Mouse (Mus musculus) layer of hippocampus, postnatal 14 days (tissue): ENCODE data around the gene Fam208b. TPM values are rescaled to one million over a fixed set of nuclear protein-coding genes. Genes with fewer than 3 reads are reported as not detected.
"Not testable (repeated sequence)": the region's sequence is repeated elsewhere in the genome, so short reads cannot be mapped to it uniquely, and the experiment has no call there.

ENCODE experiments used
- DNase-seq, 2 experiments: peaks; one replicate each; pipeline ENCODE4 v3.0.0; 2021 to 2022; ENCODE audit warnings: low spot score in 2 of 2, mixed read lengths in 1 of 2
- total RNA-seq, 2 experiments: library from RNA; stranded (reverse); gene quantifications; 2 replicates each; pipeline ENCODE4 v1.2.3; 2021

Fam208b gene
- total RNA-seq, 2 experiments from 2014 or later: 24.7 to 25.0 TPM

GRCm38 (mm10) chr13:3519994-3520393 is 90.9 kb downstream of the Fam208b start:
- not testable (repeated sequence) for DNase-seq

GRCm38 (mm10) chr13:3519357-3519756 is 91.6 kb downstream of the Fam208b start:
- not testable (repeated sequence) for DNase-seq

Other genes starting within 250 kb of the Fam208b start
- 100 to 1,000 TPM; 301 to 313 TPM for gene Gdi2, start 73.0 kb downstream of the Fam208b start, total RNA-seq
- 10 to 100 TPM; 26.8 to 31.2 TPM for gene Asb13, start 22.9 kb upstream of the Fam208b start, total RNA-seq
- not detected for gene Calml3, start 193.2 kb upstream of the Fam208b start, total RNA-seq
- not detected for gene Calm4, start 226.6 kb upstream of the Fam208b start, total RNA-seq
- gene Calm5, start 243.1 kb upstream of the Fam208b start, total RNA-seq: not detected